Mouse (Mus musculus) cortical plate, adult 2 months (tissue): Measurements from ENCODE around the gene Pde6h. TPM values are rescaled to one million over a fixed set of nuclear protein-coding genes. Genes with fewer than 3 reads are reported as not detected.

Experiments
- H3K27ac ChIP-seq: fragments of 200-500 bp; 2 replicates; pipeline ENCODE4 v1.5.1; 2012; ENCODE audit warnings: low read length, control low read depth, inconsistent platforms; ENCODE audit not compliant: insufficient read depth
- H3K4me1 ChIP-seq: fragments of 200-500 bp; 2 replicates; pipeline ENCODE4 v1.6.1; 2011; ENCODE audit warnings: low read length; ENCODE audit not compliant: control insufficient read depth, insufficient read depth
- H3K4me3 ChIP-seq: fragments of 200-500 bp; 2 replicates; pipeline ENCODE4 v1.5.1; 2011; ENCODE audit warnings: mild to moderate bottlenecking, low read length, control low read depth; ENCODE audit not compliant: insufficient read depth
- CTCF ChIP-seq: fragments of 200-500 bp; IDR thresholded peaks from 2 replicates; pipeline ENCODE4 v1.5.1; 2011; ENCODE audit warnings: mild to moderate bottlenecking, control low read depth, low read length; ENCODE audit not compliant: insufficient read depth; ENCODE audit errors: extremely low read depth
- POLR2A ChIP-seq: fragments of 200-500 bp; IDR thresholded peaks from 2 replicates; pipeline ENCODE4 v1.6.1; 2011; ENCODE audit warnings: mild to moderate bottlenecking, low read length, control low read depth; ENCODE audit not compliant: insufficient read depth; ENCODE audit errors: extremely low read depth
- polyA plus RNA-seq: library from polyadenylated mRNA; depleted of rRNA; stranded (reverse); fragments of >200 nt; gene quantifications from 2 replicates; pipeline ENCODE4 v1.2.3, GENCODE M21; 2012

The Pde6h gene
- polyA plus RNA-seq, 1 experiment: 0.46 TPM

GRCm38 (mm10) chr6:136993574-136993973, 69.9 kb downstream of the Pde6h start:
- no peaks in the 10 kb centered on the region for H3K4me1 ChIP-seq
- TF ChIP-seq CTCF (no peak), POLR2A (no peak)
- no peak overlapping the region for H3K27ac ChIP-seq
- no peak overlapping the region for H3K4me3 ChIP-seq

GRCm38 (mm10) chr6:136995533-136995932, 71.9 kb downstream of the Pde6h start:
- no peak overlapping the region for H3K4me3 ChIP-seq
- no peak overlapping the region for H3K27ac ChIP-seq
- TF ChIP-seq CTCF (no peak), POLR2A (no peak)
- peaks cover 2% of the 10 kb centered on the region for H3K4me1 ChIP-seq

GRCm38 (mm10) chr6:136996336-136996735, 72.7 kb downstream of the Pde6h start:
- no peak overlapping the region for H3K4me3 ChIP-seq
- no peak overlapping the region for H3K27ac ChIP-seq
- H3K4me1 ChIP-seq: peaks cover 2% of the 10 kb centered on the region
- TF ChIP-seq CTCF (no peak), POLR2A (no peak)

- H3K27ac ChIP-seq: no peak overlapping the region
- TF ChIP-seq CTCF (no peak), POLR2A (no peak)
- no peak overlapping the region for H3K4me3 ChIP-seq
- peaks cover 2% of the 10 kb centered on the region for H3K4me1 ChIP-seq
Observed at GRCm38 (mm10) chr6:136998181-136998580, 74.5 kb downstream of the Pde6h start.

GRCm38 (mm10) chr6:136999009-136999408, 75.4 kb downstream of the Pde6h start:
- H3K27ac ChIP-seq: no peak overlapping the region
- no peak overlapping the region for H3K4me3 ChIP-seq
- TF ChIP-seq CTCF: no peak
- no peak for TF ChIP-seq POLR2A

GRCm38 (mm10) chr6:136999707-137000446, 76.2 kb downstream of the Pde6h start:
- TF ChIP-seq POLR2A (no peak), CTCF (0 out of 2 replicates have a peak, but pooled peaks have one; percentile 22)
- Histone ChIP-seq H3K4me3 (no peak overlapping the region), H3K4me1 (peaks cover 2% of the 10 kb centered on the region), H3K27ac (no peak overlapping the region)

More at GRCm38 (mm10) chr6:136999009-136999408, 75.4 kb downstream of the Pde6h start:
- H3K4me1 ChIP-seq: peaks cover 2% of the 10 kb centered on the region

- Histone ChIP-seq H3K4me3 (no peak overlapping the region), H3K27ac (no peak overlapping the region), H3K4me1 (peaks cover 2% of the 10 kb centered on the region)
- no peak for TF ChIP-seq CTCF
- no peak for TF ChIP-seq POLR2A
Observed at GRCm38 (mm10) chr6:137000706-137001105, 77.1 kb downstream of the Pde6h start.

- Histone ChIP-seq H3K4me1 (peaks cover 2% of the 10 kb centered on the region), H3K4me3 (no peak overlapping the region), H3K27ac (no peak overlapping the region)
- no peak for TF ChIP-seq CTCF
- no peak for TF ChIP-seq POLR2A
Observed at GRCm38 (mm10) chr6:137001267-137002168, 77.9 kb downstream of the Pde6h start.

- TF ChIP-seq POLR2A (no peak), CTCF (no peak)
- H3K4me1 ChIP-seq: peaks cover 2% of the 10 kb centered on the region
- no peak overlapping the region for H3K27ac ChIP-seq
- H3K4me3 ChIP-seq: no peak overlapping the region
Observed at GRCm38 (mm10) chr6:137002169-137002514, 78.5 kb downstream of the Pde6h start.
